Mouse (Mus musculus) heart, adult 2 months (tissue): ENCODE measurements around the gene Mkrn2os. TPM values are rescaled to one million over a fixed set of nuclear protein-coding genes. Genes with fewer than 3 reads are reported as not detected.

ENCODE experiments used
- DNase-seq, 2 experiments: peaks; one replicate each; pipeline ENCODE4 v3.0.0; 2021
- H3K27ac ChIP-seq: fragments of 200-600 bp; 2 replicates; pipeline ENCODE4 v1.8.1; 2022
- H3K27me3 ChIP-seq: fragments of 200-500 bp; 2 replicates; pipeline ENCODE4 v1.6.1; 2012; ENCODE audit warnings: mild to moderate bottlenecking, low read length, inconsistent platforms, mixed read lengths; ENCODE audit not compliant: control insufficient read depth, insufficient read depth
- H3K36me3 ChIP-seq: fragments of 200-500 bp; 2 replicates; pipeline ENCODE4 v1.6.1; 2012; ENCODE audit warnings: low read length, inconsistent platforms; ENCODE audit not compliant: control insufficient read depth, insufficient read depth
- H3K4me1 ChIP-seq: fragments of 200-500 bp; 2 replicates; pipeline ENCODE4 v1.6.1; 2011; ENCODE audit warnings: low read length; ENCODE audit not compliant: control insufficient read depth, insufficient read depth
- H3K4me3 ChIP-seq: fragments of 200-600 bp; 2 replicates; pipeline ENCODE4 v1.8.1; 2022
- H3K79me2 ChIP-seq: fragments of 200-500 bp; replicated peaks from 2 replicates; pipeline ENCODE4 v1.6.1; 2012; ENCODE audit warnings: mild to moderate bottlenecking, inconsistent platforms, low read length, moderate library complexity, mixed read lengths; ENCODE audit not compliant: control insufficient read depth, insufficient read depth
- H3K9ac ChIP-seq: fragments of 200-500 bp; 2 replicates; pipeline ENCODE4 v1.6.1; 2012; ENCODE audit warnings: low read depth, mild to moderate bottlenecking, control low read depth, inconsistent platforms, low read length, mixed read lengths
- CTCF ChIP-seq: fragments of 200-600 bp; IDR thresholded peaks from 2 replicates; pipeline ENCODE4 v1.8.1; 2022; ENCODE audit warnings: antibody characterized with exemption, mild to moderate bottlenecking, moderate library complexity
- EP300 ChIP-seq: fragments of 200-500 bp; IDR thresholded peaks from 2 replicates; pipeline ENCODE4 v1.6.1; 2011; ENCODE audit warnings: low read depth, low read length, control low read depth; ENCODE audit not compliant: insufficient read depth
- POLR2A ChIP-seq: fragments of 200-500 bp; IDR thresholded peaks from 2 replicates; pipeline ENCODE4 v1.6.1; 2011; ENCODE audit warnings: mild to moderate bottlenecking, low read depth, low read length, control low read depth; ENCODE audit not compliant: insufficient read depth
- WGBS: fragments of 180-500 bp; shearing (Covaris S2); methylation state at CpG from one replicate; pipeline ENCODE4 v1.1.7; 2018; 5-methylcytosine and 5-hydroxymethylcytosine counted together
- intact Hi-C: fragments of 180-260 bp; cut with DNase I; formaldehyde crosslinking; loops from one replicate; pipeline ENCODE4 v1.15.1; 2025
- polyA plus RNA-seq: library from polyadenylated mRNA; depleted of rRNA; stranded (reverse); fragments of >200 nt; gene quantifications from 2 replicates; pipeline ENCODE4 v1.2.3, GENCODE M21; 2012
- total RNA-seq, 2 experiments: library from RNA; stranded (reverse); gene quantifications; 2 replicates each; pipeline ENCODE4 v1.2.3; 2021

Gene Mkrn2os
- total and polyA plus RNA-seq, 3 experiments: 0.55 to 1.9 (median 0.84) TPM

DNA sequence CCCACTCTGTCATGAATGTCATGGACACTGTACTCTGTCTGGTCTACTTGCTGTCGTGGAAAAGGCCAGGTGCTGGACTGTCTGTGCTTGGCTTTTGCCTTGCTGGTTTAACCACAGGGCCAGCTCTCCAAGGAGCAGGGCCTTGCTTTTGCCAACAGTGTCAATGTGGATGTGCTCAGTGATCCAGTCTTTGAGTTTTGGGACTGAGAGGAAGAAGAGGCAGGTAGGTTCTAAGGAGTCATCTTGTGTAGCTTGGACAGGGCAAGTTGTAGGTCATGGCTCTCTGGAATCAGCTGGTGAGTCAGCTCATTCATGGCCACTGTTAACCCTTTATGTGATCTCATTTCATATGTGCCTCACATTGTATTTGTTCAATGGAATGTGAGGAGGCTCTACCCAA is 14.1 kb upstream of the Mkrn2os start:
- H3K36me3 ChIP-seq: no peaks in the 10 kb centered on the region
- H3K27me3 ChIP-seq: no peaks in the 10 kb centered on the region
- H3K79me2 ChIP-seq: peaks cover 8% of the 10 kb centered on the region
- no peak for DNase-seq
- H3K9ac ChIP-seq: no peak overlapping the region
- 72% methylated on average over 1 of the region's 1 CpGs for WGBS
- peaks cover 12% of the 10 kb centered on the region for H3K4me1 ChIP-seq
- H3K4me3 ChIP-seq: no peak overlapping the region
- no peak for TF ChIP-seq EP300
- no peak for TF ChIP-seq POLR2A
- no peak for TF ChIP-seq CTCF
- intact Hi-C loops: no loop called here
- no peak overlapping the region for H3K27ac ChIP-seq

DNA sequence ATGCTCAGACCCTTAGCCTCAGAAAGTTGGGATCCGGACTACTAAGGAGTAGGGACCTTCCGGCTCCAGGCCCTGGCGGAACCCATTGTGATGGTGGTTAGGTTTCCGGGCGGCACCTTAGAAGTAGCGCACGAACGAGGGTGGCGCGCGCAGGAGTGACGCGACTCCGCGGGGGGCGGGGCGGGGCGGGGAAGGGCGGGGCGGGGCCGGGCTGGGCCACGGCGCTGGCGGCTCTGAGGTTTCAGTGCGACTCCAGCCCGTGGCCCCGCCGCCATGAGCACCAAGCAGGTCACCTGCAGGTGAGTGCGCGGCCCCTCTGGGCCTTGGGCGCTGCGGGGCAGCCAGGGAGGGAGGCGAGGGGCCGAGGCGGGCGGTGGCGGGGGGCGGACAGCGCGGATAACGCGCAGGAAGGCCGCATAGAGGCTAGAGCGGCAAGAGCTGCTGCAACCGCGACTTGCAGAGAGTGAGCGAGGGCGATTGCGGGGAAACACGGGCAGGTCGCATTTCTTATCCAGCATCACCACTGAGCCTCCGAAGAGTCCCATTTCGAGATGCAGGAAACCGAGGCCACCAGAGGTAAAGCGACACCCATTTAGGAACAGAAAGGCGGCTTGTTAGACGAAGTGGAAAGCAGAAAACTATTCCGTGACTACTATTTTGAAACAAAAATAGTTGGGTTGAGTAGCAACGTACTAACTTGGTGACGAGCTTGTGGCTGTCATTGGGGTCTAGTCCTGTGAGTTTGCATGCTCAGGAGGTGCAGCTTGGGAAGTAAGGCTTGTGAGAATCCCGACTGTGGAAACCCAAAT is 9.5 kb upstream of the Mkrn2os start, which contains the start of gene Mkrn2:
TSS of gene Mkrn2 (plus strand) at position 188 of the 809 bp plus-strand sequence.
- peak; percentile 86 to 88 for DNase-seq
- Histone ChIP-seq H3K4me3 (peak within 1 kb of the TSS; percentile 68), H3K27ac (peak within 1 kb of the TSS; percentile 90), H3K4me1 (peaks cover 6% of the 10 kb centered on the region), H3K79me2 (peaks cover 3% of the 10 kb centered on the region; the same call in 1 of the 2 replicates), H3K27me3 (no peaks in the 10 kb centered on the region), H3K36me3 (no peaks in the 10 kb centered on the region), H3K9ac (peak within 1 kb of the TSS; percentile 93)
- peak; percentile 75 for TF ChIP-seq POLR2A
- TF ChIP-seq EP300: peak; percentile 41; the same call in 1 of the 2 replicates
- no peak for TF ChIP-seq CTCF
- WGBS: 1% methylated on average over 61 of the region's 61 CpGs
- intact Hi-C loops: loop anchor here (2.0 to 5.0 kb wide), 2 partner anchors 75 to 205 kb away; partner anchors contain the start of genes Raf1 and Rpl32

DNA sequence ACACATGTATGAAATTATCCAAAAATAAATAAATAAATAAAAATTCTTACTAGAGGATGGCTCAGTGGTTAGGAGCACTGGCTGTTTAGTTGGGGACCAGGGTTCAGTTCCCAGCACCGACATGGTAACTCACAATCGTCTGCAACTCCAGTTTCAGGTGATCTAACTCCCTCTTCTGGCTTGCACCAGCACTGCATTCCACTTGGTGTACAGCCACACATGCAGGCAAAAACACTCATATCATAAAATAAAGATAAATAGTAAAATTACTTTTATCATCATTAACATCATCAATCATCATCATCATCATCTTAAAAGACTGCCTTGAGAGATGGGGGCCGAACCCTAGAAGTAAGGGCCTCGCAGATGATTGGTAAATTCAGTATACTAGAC is 8.9 kb upstream of the Mkrn2os start:
- 67% methylated on average over 4 of the region's 4 CpGs for WGBS
- TF ChIP-seq CTCF (peak; percentile 35), POLR2A (no peak)

DNA sequence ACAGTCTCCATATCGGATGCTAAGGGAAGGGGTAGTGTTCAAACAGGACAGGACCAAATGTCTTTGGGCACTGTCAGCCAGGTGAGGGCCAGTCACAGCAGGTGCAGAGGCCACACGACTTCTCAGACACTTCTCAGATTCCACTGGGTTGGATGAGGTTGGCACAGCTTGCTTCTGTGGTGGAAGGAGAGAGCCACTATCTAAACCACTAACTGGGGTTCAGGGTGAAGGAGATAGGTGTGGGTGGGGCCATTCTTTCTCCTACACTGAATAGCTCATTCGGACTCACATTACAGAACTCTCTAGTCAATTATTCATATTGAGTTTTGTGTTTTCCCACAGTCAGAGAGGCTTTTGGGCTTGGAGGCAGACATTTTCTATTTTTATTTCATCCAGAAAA is 3.3 kb upstream of the Mkrn2os start:
- H3K9ac ChIP-seq: no peak overlapping the region
- no peaks in the 10 kb centered on the region for H3K4me1 ChIP-seq
- no peaks in the 10 kb centered on the region for H3K27me3 ChIP-seq
- DNase-seq: no peak
- no peak overlapping the region for H3K4me3 ChIP-seq
- 62% methylated on average over 3 of the region's 3 CpGs for WGBS
- intact Hi-C loops: no loop called here
- no peaks in the 10 kb centered on the region for H3K36me3 ChIP-seq
- no peak overlapping the region for H3K27ac ChIP-seq
- TF ChIP-seq EP300 (no peak), POLR2A (no peak), CTCF (no peak)
- no peaks in the 10 kb centered on the region for H3K79me2 ChIP-seq

More for the DNA sequence above, 8.9 kb upstream of the Mkrn2os start:
- Histone ChIP-seq H3K79me2 (peaks cover 1% of the 10 kb centered on the region; the same call in 1 of the 2 replicates), H3K36me3 (no peaks in the 10 kb centered on the region), H3K4me1 (peaks cover 3% of the 10 kb centered on the region), H3K27me3 (no peaks in the 10 kb centered on the region), H3K4me3 (peak overlapping the region; percentile 22; the same call in 1 of the 2 replicates), H3K9ac (no peak overlapping the region), H3K27ac (no peak overlapping the region)
- DNase-seq: no peak
- intact Hi-C loops: loop anchor here (5.0 kb wide), 1 partner anchor 206 kb away; the partner anchor contains the start of gene Rpl32

DNA sequence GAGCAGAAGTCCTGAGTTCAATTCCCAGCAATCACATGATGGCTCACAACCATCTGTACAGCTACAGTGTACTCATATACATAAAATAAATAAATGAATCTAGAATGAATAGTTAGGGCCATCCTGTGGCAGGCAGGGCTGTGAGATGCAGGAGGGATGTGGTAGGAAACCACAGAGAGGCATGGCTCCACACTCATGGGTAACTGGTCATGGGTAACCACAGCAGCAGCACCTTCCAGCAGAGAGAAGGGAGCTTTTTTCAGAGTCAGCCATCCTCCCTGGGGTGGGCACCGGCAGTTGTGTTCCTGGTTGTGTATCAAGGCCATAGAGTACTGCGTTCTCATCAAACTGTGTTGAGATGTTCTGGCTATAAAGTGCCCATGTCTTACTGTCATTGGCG is 2.1 kb upstream of the Mkrn2os start:
- no peak for TF ChIP-seq POLR2A
- no peak for TF ChIP-seq EP300
- DNase-seq: no peak
- H3K27ac ChIP-seq: no peak overlapping the region
- no peak overlapping the region for H3K9ac ChIP-seq
- no peaks in the 10 kb centered on the region for H3K79me2 ChIP-seq
- H3K27me3 ChIP-seq: no peaks in the 10 kb centered on the region
- H3K4me1 ChIP-seq: no peaks in the 10 kb centered on the region
- intact Hi-C loops: no loop called here
- H3K4me3 ChIP-seq: no peak overlapping the region
- no peaks in the 10 kb centered on the region for H3K36me3 ChIP-seq
- WGBS: 79% methylated on average over 3 of the region's 3 CpGs

DNA sequence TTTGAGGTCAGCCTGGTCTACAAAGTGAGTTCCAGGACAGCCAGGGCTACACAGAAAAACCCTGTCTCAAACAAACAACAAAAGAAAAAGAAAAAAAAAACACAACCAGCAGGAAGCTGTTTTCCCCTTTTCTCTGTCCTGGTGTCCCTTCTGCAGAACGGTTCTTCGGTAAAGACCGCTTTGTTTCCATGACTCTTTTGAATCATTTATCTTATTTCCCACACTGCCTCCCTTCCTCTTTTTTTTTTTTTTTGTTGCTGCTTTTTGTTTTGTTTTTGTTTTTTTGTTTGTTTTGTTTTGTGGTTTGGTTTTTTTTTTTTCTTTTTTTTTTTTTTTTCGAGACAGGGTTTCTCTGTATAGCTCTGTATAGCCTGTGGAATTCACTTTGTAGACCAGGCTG is 876 bp upstream of the Mkrn2os start:
- intact Hi-C loops: no loop called here
- WGBS: 52% methylated on average over 4 of the region's 4 CpGs

More for the DNA sequence above, 876 bp upstream of the Mkrn2os start:
- Histone ChIP-seq H3K36me3 (no peaks in the 10 kb centered on the region), H3K27ac (no peak overlapping the region), H3K9ac (no peak overlapping the region), H3K4me3 (no peak overlapping the region), H3K79me2 (no peaks in the 10 kb centered on the region), H3K4me1 (no peaks in the 10 kb centered on the region), H3K27me3 (no peaks in the 10 kb centered on the region)
- TF ChIP-seq POLR2A: no peak
- TF ChIP-seq CTCF: no peak
- TF ChIP-seq EP300: no peak
- DNase-seq: no peak
